Mouse (Mus musculus) liver, adult 2 months (tissue): ENCODE measurements around the gene Trabd2b. TPM values are rescaled to one million over a fixed set of nuclear protein-coding genes. Genes with fewer than 3 reads are reported as not detected.

ENCODE experiments used
- DNase-seq: peaks from one replicate; pipeline ENCODE4 v3.0.0-alpha.2; 2011; ENCODE audit warnings: low read depth, low spot score; ENCODE audit errors: extremely low read depth
- H3K27ac ChIP-seq: fragments of 200-500 bp; replicated peaks from 2 replicates; pipeline ENCODE4 v1.5.1; 2012; ENCODE audit warnings: low read depth, mild to moderate bottlenecking, control low read depth, inconsistent platforms, low read length; ENCODE audit not compliant: insufficient read depth
- H3K27me3 ChIP-seq: fragments of 200-500 bp; 2 replicates; pipeline ENCODE4 v1.6.1; 2012; ENCODE audit warnings: mild to moderate bottlenecking, moderate library complexity, low read length, inconsistent platforms; ENCODE audit not compliant: control insufficient read depth, insufficient read depth
- H3K36me3 ChIP-seq: fragments of 200-500 bp; 2 replicates; pipeline ENCODE4 v1.6.1; 2012; ENCODE audit warnings: low read length, inconsistent platforms; ENCODE audit not compliant: control insufficient read depth, insufficient read depth
- H3K4me1 ChIP-seq: fragments of 200-500 bp; 2 replicates; pipeline ENCODE4 v1.6.1; 2011; ENCODE audit warnings: low read length; ENCODE audit not compliant: control insufficient read depth, insufficient read depth
- H3K4me3 ChIP-seq: fragments of 200-500 bp; 2 replicates; pipeline ENCODE4 v1.5.1; 2011; ENCODE audit warnings: low read depth, mild to moderate bottlenecking, control low read depth, low read length, moderate library complexity; ENCODE audit not compliant: insufficient read depth
- H3K79me2 ChIP-seq: fragments of 200-500 bp; 2 replicates; pipeline ENCODE4 v1.6.1; 2012; ENCODE audit warnings: inconsistent platforms, mild to moderate bottlenecking, low read length, moderate library complexity; ENCODE audit not compliant: control insufficient read depth, insufficient read depth
- H3K9ac ChIP-seq: fragments of 200-500 bp; 2 replicates; pipeline ENCODE4 v1.6.1; 2012; ENCODE audit warnings: low read depth, mild to moderate bottlenecking, control low read depth, inconsistent platforms, low read length
- CTCF ChIP-seq: fragments of 200-500 bp; IDR thresholded peaks from 2 replicates; pipeline ENCODE4 v1.5.1; 2011; ENCODE audit warnings: low read depth, low read length, control low read depth
- POLR2A ChIP-seq: fragments of 200-500 bp; IDR thresholded peaks from 2 replicates; pipeline ENCODE4 v1.6.1; 2011; ENCODE audit warnings: low read length, control low read depth; ENCODE audit not compliant: insufficient read depth; ENCODE audit errors: extremely low read depth
- WGBS: fragments of 180-500 bp; shearing (Covaris S2); methylation state at CpG from one replicate; pipeline ENCODE4 v1.1.7; 2018; 5-methylcytosine and 5-hydroxymethylcytosine counted together
- polyA plus RNA-seq: library from polyadenylated mRNA; depleted of rRNA; stranded (reverse); fragments of >200 nt; gene quantifications from 2 replicates; pipeline ENCODE4 v1.2.3, GENCODE M21; 2012; rRNA removed
- total RNA-seq: library from RNA; depleted of rRNA; stranded (reverse); fragments of >200 nt; gene quantifications from 2 replicates; pipeline ENCODE4 v1.2.3, GENCODE M21; 2014; rRNA removed

Gene Trabd2b
- total RNA-seq (0.07 and 0.09 TPM in 2 replicates), polyA plus RNA-seq (0.07 and 0.10 TPM in 2 replicates)

DNA sequence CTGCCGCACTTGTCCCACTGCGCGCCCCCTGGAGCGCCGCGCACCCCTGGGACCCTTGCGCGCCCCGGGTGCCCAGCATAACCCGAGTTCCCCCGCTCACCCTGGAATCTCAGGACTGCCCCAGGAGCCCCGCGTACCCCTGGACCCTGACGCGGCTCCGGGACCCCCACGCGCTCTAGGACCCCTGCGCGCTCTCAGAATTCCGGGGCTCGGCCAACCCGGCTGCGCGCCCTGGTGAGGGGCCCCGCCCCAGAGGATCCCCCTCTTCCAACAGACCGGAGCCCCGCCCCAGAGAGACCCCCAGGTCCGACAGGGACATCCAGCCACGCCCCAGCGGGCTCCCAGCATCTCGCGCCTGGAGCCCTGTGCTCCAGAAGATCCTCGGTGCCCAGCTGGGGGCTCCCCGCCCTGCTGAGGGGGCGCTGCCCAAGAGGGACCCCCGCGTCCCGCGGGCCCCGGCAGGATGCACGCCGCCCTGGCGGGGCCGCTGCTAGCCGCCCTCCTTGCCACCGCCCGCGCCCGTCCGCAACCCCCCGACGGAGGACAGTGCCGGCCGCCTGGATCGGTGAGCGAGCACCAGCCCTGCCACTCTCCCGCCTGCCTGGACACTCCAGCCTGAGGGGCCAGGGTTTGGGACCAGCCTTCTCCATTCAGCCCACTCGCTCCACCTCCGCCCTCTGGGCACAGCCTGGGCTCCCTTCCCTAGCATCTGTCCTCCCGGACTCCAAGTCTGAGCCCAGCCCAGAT is at the start of gene Trabd2b:
Gene Trabd2b, plus strand, starts transcription at position 370 of the 747 bp plus-strand sequence.
- Histone ChIP-seq H3K4me1 (no peaks in the 10 kb centered on the region), H3K79me2 (no peaks in the 10 kb centered on the region), H3K4me3 (peak within 1 kb of the TSS; percentile 52), H3K36me3 (no peaks in the 10 kb centered on the region), H3K27me3 (peaks cover 7% of the 10 kb centered on the region; the same call in 1 of the 2 replicates), H3K27ac (no peak within 1 kb of the TSS), H3K9ac (peak within 1 kb of the TSS; percentile 79)
- no peak for DNase-seq
- WGBS, result 4% methylated on average over 58 of the region's 61 CpGs
- TF ChIP-seq POLR2A (no peak), CTCF (no peak)

- DNase-seq, result no peak
- H3K9ac ChIP-seq, result no peak overlapping the region
- H3K79me2 ChIP-seq, result no peaks in the 10 kb centered on the region
- H3K4me1 ChIP-seq, result no peaks in the 10 kb centered on the region
- WGBS, result 19% methylated on average over 4 of the region's 4 CpGs
- no peaks in the 10 kb centered on the region for H3K27me3 ChIP-seq
- TF ChIP-seq POLR2A (no peak), CTCF (no peak)
- H3K36me3 ChIP-seq, result no peaks in the 10 kb centered on the region
- H3K27ac ChIP-seq, result no peak overlapping the region
- no peak overlapping the region for H3K4me3 ChIP-seq
Measured at GRCm38 (mm10) chr4:114357420-114357819, 49.1 kb upstream of the Trabd2b start.

- Histone ChIP-seq H3K4me1 (no peaks in the 10 kb centered on the region), H3K27me3 (no peaks in the 10 kb centered on the region), H3K36me3 (no peaks in the 10 kb centered on the region), H3K4me3 (no peak overlapping the region), H3K27ac (no peak overlapping the region), H3K79me2 (no peaks in the 10 kb centered on the region), H3K9ac (no peak overlapping the region)
- TF ChIP-seq CTCF (no peak), POLR2A (no peak)
- no peak for DNase-seq
- WGBS, result 62% methylated on average over 2 of the region's 2 CpGs
Measured at GRCm38 (mm10) chr4:114358874-114359273, 47.6 kb upstream of the Trabd2b start.

GRCm38 (mm10) chr4:114359818-114360217 is 46.7 kb upstream of the Trabd2b start:
- H3K27ac ChIP-seq, result no peak overlapping the region
- no peak for TF ChIP-seq CTCF
- TF ChIP-seq POLR2A, result no peak
- H3K9ac ChIP-seq, result no peak overlapping the region
- no peak for DNase-seq
- WGBS, result 92% methylated on average over 1 of the region's 1 CpGs
- H3K79me2 ChIP-seq, result no peaks in the 10 kb centered on the region
- H3K4me3 ChIP-seq, result no peak overlapping the region
- H3K36me3 ChIP-seq, result no peaks in the 10 kb centered on the region
- no peaks in the 10 kb centered on the region for H3K27me3 ChIP-seq
- no peaks in the 10 kb centered on the region for H3K4me1 ChIP-seq

GRCm38 (mm10) chr4:114361336-114361735 is 45.2 kb upstream of the Trabd2b start:
- Histone ChIP-seq H3K27me3 (no peaks in the 10 kb centered on the region), H3K4me3 (no peak overlapping the region), H3K9ac (no peak overlapping the region), H3K79me2 (no peaks in the 10 kb centered on the region), H3K27ac (no peak overlapping the region), H3K36me3 (no peaks in the 10 kb centered on the region), H3K4me1 (no peaks in the 10 kb centered on the region)
- no peak for DNase-seq
- TF ChIP-seq POLR2A, result no peak
- 87% methylated on average over 2 of the region's 2 CpGs for WGBS

DNA sequence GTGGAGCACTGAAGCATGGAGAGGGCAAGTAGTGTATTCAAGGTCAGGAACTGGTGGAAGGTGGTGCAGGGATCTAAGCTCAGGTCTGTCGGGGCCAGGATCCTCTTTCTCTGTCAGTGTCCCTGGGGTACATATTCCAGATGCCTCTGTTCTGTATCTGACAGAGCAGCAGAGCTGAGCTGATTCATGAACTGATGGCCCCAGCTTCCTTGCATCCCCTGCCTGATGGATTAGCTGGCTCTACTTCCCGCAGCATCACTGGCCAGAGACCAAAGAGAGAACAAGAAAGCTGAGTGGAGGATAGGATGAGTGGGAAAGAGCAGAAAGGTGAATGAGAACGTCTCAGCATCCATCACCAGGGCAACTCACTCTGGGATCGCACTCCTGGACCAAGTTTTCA is 41.5 kb upstream of the Trabd2b start:
- H3K27me3 ChIP-seq, result no peaks in the 10 kb centered on the region
- H3K27ac ChIP-seq, result no peak overlapping the region
- H3K9ac ChIP-seq, result no peak overlapping the region
- no peaks in the 10 kb centered on the region for H3K4me1 ChIP-seq
- no peak for TF ChIP-seq POLR2A
- no peak for TF ChIP-seq CTCF
- H3K4me3 ChIP-seq, result no peak overlapping the region
- no peak for DNase-seq
- WGBS, result 70% methylated on average over 4 of the region's 4 CpGs
- H3K79me2 ChIP-seq, result no peaks in the 10 kb centered on the region
- H3K36me3 ChIP-seq, result no peaks in the 10 kb centered on the region
